Mouse (Mus musculus) forebrain, postnatal 0 days (tissue): Measurements from ENCODE around the gene Ptpdc1. TPM values are rescaled to one million over a fixed set of nuclear protein-coding genes. Genes with fewer than 3 reads are reported as not detected.
A peak's percentile ranks its signal among the peaks of the same experiment; 100 is the strongest.

Experiments used
- ATAC-seq: fragments of 200-750 bp; cut with Nextera tagmentation; 2 replicates; pipeline ENCODE4 v1.8.0; 2017; ENCODE audit warnings: mild to moderate bottlenecking, moderate library complexity
- DNase-seq: peaks from one replicate; pipeline ENCODE4 v3.0.0-alpha.2; 2015
- H3K27ac ChIP-seq: fragments of 300-500 bp; sonication (generic); 2 replicates; pipeline ENCODE4 v1.5.1; 2014; ENCODE audit warnings: low read depth, mild to moderate bottlenecking, antibody characterized with exemption, low read length, moderate library complexity, mixed read lengths
- H3K27me3 ChIP-seq: fragments of 300-500 bp; sonication (generic); 2 replicates; pipeline ENCODE4 v1.6.1; 2014; ENCODE audit warnings: mild to moderate bottlenecking, low read length, mixed read lengths; ENCODE audit not compliant: insufficient read depth
- H3K36me3 ChIP-seq: fragments of 300-500 bp; sonication (generic); 2 replicates; pipeline ENCODE4 v1.6.1; 2014; ENCODE audit warnings: mild to moderate bottlenecking, moderate library complexity; ENCODE audit not compliant: insufficient read depth
- H3K4me1 ChIP-seq: fragments of 300-500 bp; sonication (generic); 2 replicates; pipeline ENCODE4 v1.6.1; 2014; ENCODE audit warnings: antibody characterized with exemption; ENCODE audit not compliant: insufficient read depth
- H3K4me2 ChIP-seq: fragments of 300-500 bp; sonication (generic); 2 replicates; pipeline ENCODE4 v1.6.1; 2014; ENCODE audit warnings: low read depth, mild to moderate bottlenecking, moderate library complexity
- H3K4me3 ChIP-seq: fragments of 300-500 bp; sonication (generic); 2 replicates; pipeline ENCODE4 v1.5.1; 2014; ENCODE audit warnings: low read depth, low read length, mixed read lengths
- H3K9ac ChIP-seq: fragments of 300-500 bp; sonication (generic); 2 replicates; pipeline ENCODE4 v1.6.1; 2014; ENCODE audit warnings: mild to moderate bottlenecking
- H3K9me3 ChIP-seq: fragments of 300-500 bp; sonication (generic); 2 replicates; pipeline ENCODE4 v1.6.1; 2016; ENCODE audit warnings: low read length
- CTCF ChIP-seq: sonication (generic); IDR thresholded peaks from 2 replicates; pipeline ENCODE4 v1.5.1; 2016; ENCODE audit warnings: antibody characterized with exemption, control low read depth, low read depth
- WGBS: fragments of 180-500 bp; shearing (Covaris S2); extraction: QIAGEN DNeasy Blood & Tissue Kit; methylation state at CpG from one replicate; pipeline ENCODE4 v1.1.7; 2014; 5-methylcytosine and 5-hydroxymethylcytosine counted together
- polyA plus RNA-seq: library from polyadenylated mRNA; unstranded; fragments of >200 nt; fragmentation: Nextera tagmentation; extraction: Ambion mirVana; gene quantifications from 2 replicates; pipeline ENCODE4 v1.2.1, GENCODE M21; 2015
- total RNA-seq: library from RNA; depleted of rRNA; stranded (reverse); fragments of >200 nt; gene quantifications from 2 replicates; pipeline ENCODE4 v1.2.3, GENCODE M21; 2014

The Ptpdc1 gene
- total and polyA plus RNA-seq, 2 experiments from 2014 or later, result 12.4 to 36.4 TPM

GRCm38 (mm10) chr13:48609106-48609505 lies 16.4 kb downstream of the Ptpdc1 start:
- Histone ChIP-seq H3K4me2 (no peak overlapping the region), H3K9ac (no peak overlapping the region), H3K27ac (no peak overlapping the region; the same call in 1 of the 2 replicates), H3K4me1 (no peaks in the 10 kb centered on the region), H3K27me3 (no peaks in the 10 kb centered on the region), H3K9me3 (no peaks in the 10 kb centered on the region), H3K4me3 (no peak overlapping the region), H3K36me3 (no peaks in the 10 kb centered on the region)
- no peak for TF ChIP-seq CTCF
- no peak for DNase-seq
- no peak for ATAC-seq
- 52% methylated on average over 5 of the region's 5 CpGs for WGBS

DNA sequence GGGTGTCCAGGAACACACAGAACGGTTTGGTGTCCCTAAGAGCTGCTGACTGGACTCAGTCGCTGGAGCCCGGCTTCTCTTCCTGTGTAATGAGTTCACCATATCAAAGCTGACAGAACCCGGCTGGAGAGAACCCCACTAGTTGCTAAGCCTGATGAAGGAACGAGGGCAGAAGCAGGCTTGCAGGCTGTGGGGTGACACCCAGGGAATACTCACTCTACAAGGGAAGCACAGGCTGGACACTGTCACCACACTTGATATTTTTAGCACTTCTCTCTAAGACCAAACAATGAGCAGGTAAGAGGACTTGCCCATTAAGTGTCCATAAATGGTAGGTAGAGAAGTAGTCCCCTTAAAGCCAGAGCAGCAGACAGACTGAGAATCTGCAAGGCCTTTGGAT lies 20.9 kb downstream of the Ptpdc1 start:
- no peak overlapping the region for H3K4me3 ChIP-seq
- no peak overlapping the region for H3K4me2 ChIP-seq
- no peaks in the 10 kb centered on the region for H3K4me1 ChIP-seq
- H3K9ac ChIP-seq, result no peak overlapping the region
- no peak for TF ChIP-seq CTCF
- H3K27ac ChIP-seq, result no peak overlapping the region
- DNase-seq, result no peak
- H3K27me3 ChIP-seq, result no peaks in the 10 kb centered on the region
- no peaks in the 10 kb centered on the region for H3K9me3 ChIP-seq
- WGBS, result 82% methylated on average over 5 of the region's 5 CpGs
- 0 out of 2 replicates have a peak, but pooled peaks cover 4% of the 10 kb centered on the region for H3K36me3 ChIP-seq
- ATAC-seq, result no peak

DNA sequence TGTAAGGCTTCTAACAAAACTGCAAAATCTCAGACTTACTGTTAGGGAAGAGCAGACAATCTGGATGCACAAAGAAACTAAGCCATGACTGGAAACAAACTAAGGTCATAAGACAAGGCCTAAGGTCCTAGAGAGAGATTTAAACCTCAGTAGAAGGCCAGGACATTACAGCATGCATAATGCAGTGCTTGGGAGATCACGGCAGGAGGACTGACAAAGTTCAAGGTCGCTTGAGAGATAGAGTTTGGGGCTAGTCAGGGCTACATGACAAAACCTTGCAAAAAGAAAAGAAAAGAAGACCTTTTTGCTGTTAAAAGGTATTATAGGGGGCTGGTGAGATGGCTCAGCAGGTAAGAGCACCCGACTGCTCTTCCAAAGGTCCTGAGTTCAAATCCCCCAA lies 22.2 kb downstream of the Ptpdc1 start:
- no peak for TF ChIP-seq CTCF
- H3K36me3 ChIP-seq, result 0 out of 2 replicates have a peak, but pooled peaks cover 4% of the 10 kb centered on the region
- H3K9me3 ChIP-seq, result no peaks in the 10 kb centered on the region
- no peak for ATAC-seq
- H3K27ac ChIP-seq, result no peak overlapping the region
- WGBS, result 79% methylated on average over 3 of the region's 3 CpGs
- H3K9ac ChIP-seq, result no peak overlapping the region
- H3K4me3 ChIP-seq, result no peak overlapping the region
- H3K4me1 ChIP-seq, result no peaks in the 10 kb centered on the region
- no peaks in the 10 kb centered on the region for H3K27me3 ChIP-seq
- DNase-seq, result no peak
- no peak overlapping the region for H3K4me2 ChIP-seq

- WGBS, result 31% methylated on average over 7 of the region's 7 CpGs
- no peak overlapping the region for H3K4me2 ChIP-seq
- H3K4me1 ChIP-seq, result no peaks in the 10 kb centered on the region
- no peaks in the 10 kb centered on the region for H3K9me3 ChIP-seq
- no peak for TF ChIP-seq CTCF
- peaks cover 21% of the 10 kb centered on the region; the same call in 1 of the 2 replicates for H3K36me3 ChIP-seq
- H3K4me3 ChIP-seq, result no peak overlapping the region
- DNase-seq (peak; percentile 49), ATAC-seq (peak; percentile 58)
- H3K27me3 ChIP-seq, result no peaks in the 10 kb centered on the region
- H3K9ac ChIP-seq, result no peak overlapping the region
- 0 out of 2 replicates have a peak overlapping the region, but pooled peaks have one; percentile 9 for H3K27ac ChIP-seq
These were observed 30.9 kb downstream of the Ptpdc1 start for GRCm38 (mm10) chr13:48594605-48595004.

GRCm38 (mm10) chr13:48594031-48594430 lies 31.4 kb downstream of the Ptpdc1 start:
- ATAC-seq, result peak; percentile 14; the same call in 1 of the 2 replicates
- H3K4me3 ChIP-seq, result no peak overlapping the region
- H3K27me3 ChIP-seq, result no peaks in the 10 kb centered on the region
- no peak overlapping the region for H3K4me2 ChIP-seq
- no peak overlapping the region for H3K9ac ChIP-seq
- H3K4me1 ChIP-seq, result no peaks in the 10 kb centered on the region
- H3K36me3 ChIP-seq, result peaks cover 22% of the 10 kb centered on the region; the same call in 1 of the 2 replicates
- no peak for TF ChIP-seq CTCF
- H3K27ac ChIP-seq, result 0 out of 2 replicates have a peak overlapping the region, but pooled peaks have one; percentile 9
- H3K9me3 ChIP-seq, result no peaks in the 10 kb centered on the region
- no peak for DNase-seq
- WGBS, result 14% methylated on average over 10 of the region's 10 CpGs

GRCm38 (mm10) chr13:48593181-48593580 lies 32.3 kb downstream of the Ptpdc1 start:
- H3K4me3 ChIP-seq, result peak overlapping the region; percentile 11
- DNase-seq, result peak; percentile 77
- no peak for TF ChIP-seq CTCF
- peak overlapping the region; percentile 41 for H3K4me2 ChIP-seq
- peak overlapping the region; percentile 42 for H3K9ac ChIP-seq
- no peaks in the 10 kb centered on the region for H3K4me1 ChIP-seq
- ATAC-seq, result peak; percentile 96
- no peaks in the 10 kb centered on the region for H3K9me3 ChIP-seq
- WGBS, result 7% methylated on average over 15 of the region's 15 CpGs
- H3K36me3 ChIP-seq, result peaks cover 26% of the 10 kb centered on the region; the same call in 1 of the 2 replicates
- H3K27ac ChIP-seq, result peak overlapping the region; percentile 57
- H3K27me3 ChIP-seq, result no peaks in the 10 kb centered on the region

GRCm38 (mm10) chr13:48590743-48591142 lies 34.7 kb downstream of the Ptpdc1 start:
- Histone ChIP-seq H3K4me3 (no peak overlapping the region), H3K27me3 (no peaks in the 10 kb centered on the region), H3K36me3 (peaks cover 40% of the 10 kb centered on the region), H3K4me1 (no peaks in the 10 kb centered on the region), H3K4me2 (no peak overlapping the region), H3K27ac (no peak overlapping the region), H3K9ac (no peak overlapping the region), H3K9me3 (no peaks in the 10 kb centered on the region)
- TF ChIP-seq CTCF, result peak; percentile 33
- DNase-seq (no peak), ATAC-seq (no peak)
